Mouse (Mus musculus) ES-E14 (cell line): ENCODE measurements around the gene Slc41a1. TPM values are rescaled to one million over a fixed set of nuclear protein-coding genes. Genes with fewer than 3 reads are reported as not detected.

Experiments
- DNase-seq: peaks from one replicate; pipeline ENCODE4 v3.0.0-alpha.2; 2013; ENCODE audit warnings: low read depth, low spot score
- H3K27ac ChIP-seq: 2 replicates; pipeline ENCODE4 v1.5.1; 2012; ENCODE audit warnings: low read depth, mild to moderate bottlenecking, low read length, moderate library complexity, mixed read lengths; ENCODE audit not compliant: poor library complexity, insufficient read depth, severe bottlenecking
- H3K36me3 ChIP-seq: 2 replicates; pipeline ENCODE4 v1.6.1; 2012; ENCODE audit warnings: mild to moderate bottlenecking, low read length, moderate library complexity, mixed read lengths; ENCODE audit not compliant: control insufficient read depth, poor library complexity, insufficient read depth, severe bottlenecking
- H3K4me1 ChIP-seq, 2 experiments: fragments of 150-350 bp in 1 of 2; sonication (generic) in 1 of 2; 2 replicates each; pipeline ENCODE4 v1.6.1; 2012; ENCODE audit warnings: low read length in 2 of 2, mild to moderate bottlenecking in 1 of 2, mixed read lengths in 1 of 2; ENCODE audit not compliant: control insufficient read depth in 2 of 2, insufficient read depth in 2 of 2, poor library complexity in 1 of 2
- H3K4me3 ChIP-seq, 2 experiments: fragments of 150-350 bp in 1 of 2; sonication (generic) in 1 of 2; 2 replicates each; pipeline ENCODE4 v1.5.1; 2012; ENCODE audit warnings: low read length in 2 of 2, low read depth in 1 of 2, mild to moderate bottlenecking in 1 of 2, mixed read lengths in 1 of 2; ENCODE audit not compliant: insufficient read depth in 1 of 2, poor library complexity in 1 of 2, severe bottlenecking in 1 of 2
- H3K9ac ChIP-seq: 2 replicates; pipeline ENCODE4 v1.6.1; 2012; ENCODE audit warnings: low read depth, mild to moderate bottlenecking, low read length, mixed read lengths; ENCODE audit not compliant: poor library complexity, insufficient read depth, severe bottlenecking
- H3K9me3 ChIP-seq: fragments of 150-350 bp; sonication (generic); 2 replicates; pipeline ENCODE4 v1.6.1; 2012; ENCODE audit warnings: low read depth, mild to moderate bottlenecking, low read length; ENCODE audit not compliant: control insufficient read depth, insufficient read depth
- CHD2 ChIP-seq: IDR thresholded peaks from 2 replicates; pipeline ENCODE4 v1.6.1; 2014; ENCODE audit warnings: mild to moderate bottlenecking, low read depth, low read length, inconsistent platforms
- HCFC1 ChIP-seq: IDR thresholded peaks from 2 replicates; pipeline ENCODE4 v1.6.1; 2012; ENCODE audit warnings: low read length, inconsistent platforms, borderline replicate concordance; ENCODE audit not compliant: insufficient read depth
- MAFK ChIP-seq: IDR thresholded peaks from 2 replicates; pipeline ENCODE4 v1.6.1; 2014; ENCODE audit warnings: mild to moderate bottlenecking, low read depth, low read length, inconsistent platforms; ENCODE audit not compliant: insufficient read depth
- ZC3H11A ChIP-seq: IDR thresholded peaks from 2 replicates; pipeline ENCODE4 v1.6.1; 2012; ENCODE audit warnings: low read depth, mild to moderate bottlenecking, inconsistent platforms, low read length, borderline replicate concordance
- ZNF384 ChIP-seq: IDR thresholded peaks from 2 replicates; pipeline ENCODE4 v1.6.1; 2012; ENCODE audit warnings: low read depth, low read length, inconsistent platforms
- in situ Hi-C, 2 experiments: fragments of 600-800 bp; cut with MboI; formaldehyde crosslinking; loops; one replicate each; pipeline ENCODE4 v1.15.1; 2025; ENCODE audit warnings: low sequenced_read_pairs in 2 of 2, inconsistent platforms in 1 of 2; ENCODE audit not compliant: unreplicated experiment in 2 of 2
- total RNA-seq: library from RNA; depleted of rRNA; stranded (reverse); fragments of 300-350 nt; gene quantifications from 2 replicates; pipeline ENCODE4 v1.2.3, GENCODE M21; 2012

Slc41a1 gene
- total RNA-seq, 1 experiment: 17.3 TPM

DNA sequence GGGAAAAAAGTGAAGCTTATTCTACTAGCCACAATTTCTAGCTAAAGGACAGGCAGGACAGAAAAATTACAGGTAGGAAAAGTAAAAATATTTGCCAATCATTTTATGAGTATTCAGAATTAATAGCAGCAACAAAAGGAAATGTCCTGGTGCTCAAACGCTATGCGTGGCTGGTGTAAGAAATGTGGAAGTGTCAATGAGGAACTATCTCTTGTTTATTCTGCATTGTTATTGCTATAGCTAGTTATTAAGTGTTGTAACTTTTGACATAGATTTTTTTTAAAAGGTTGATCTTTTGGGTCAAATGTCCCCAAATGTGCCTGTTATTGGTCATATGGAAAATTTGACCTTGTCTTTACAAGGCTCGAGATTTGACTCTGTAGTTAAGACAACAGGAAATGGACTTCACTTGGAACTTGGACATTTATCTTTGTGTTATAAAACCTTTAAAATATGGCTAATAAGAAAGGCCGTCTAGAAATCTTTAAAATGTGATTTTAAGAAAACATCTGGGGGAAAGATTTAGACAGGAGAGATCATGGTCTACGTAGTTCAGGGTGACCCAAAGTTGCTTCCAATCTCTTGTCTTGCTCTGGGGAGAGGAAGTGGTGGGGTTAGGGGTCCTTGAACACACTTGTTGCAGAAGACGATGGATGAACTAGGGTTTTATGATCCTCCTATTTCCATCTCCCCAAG lies 39.2 kb downstream of the Slc41a1 start:
- Histone ChIP-seq H3K4me3 (no peak overlapping the region), H3K9ac (no peak overlapping the region), H3K36me3 (no peaks in the 10 kb centered on the region), H3K9me3 (no peaks in the 10 kb centered on the region), H3K4me1 (no peaks in the 10 kb centered on the region), H3K27ac (no peak overlapping the region)
- in situ Hi-C loops: no loop called here
- TF ChIP-seq CHD2 (no peak), ZNF384 (no peak), HCFC1 (no peak), MAFK (no peak), ZC3H11A (no peak)
- no peak for DNase-seq

DNA sequence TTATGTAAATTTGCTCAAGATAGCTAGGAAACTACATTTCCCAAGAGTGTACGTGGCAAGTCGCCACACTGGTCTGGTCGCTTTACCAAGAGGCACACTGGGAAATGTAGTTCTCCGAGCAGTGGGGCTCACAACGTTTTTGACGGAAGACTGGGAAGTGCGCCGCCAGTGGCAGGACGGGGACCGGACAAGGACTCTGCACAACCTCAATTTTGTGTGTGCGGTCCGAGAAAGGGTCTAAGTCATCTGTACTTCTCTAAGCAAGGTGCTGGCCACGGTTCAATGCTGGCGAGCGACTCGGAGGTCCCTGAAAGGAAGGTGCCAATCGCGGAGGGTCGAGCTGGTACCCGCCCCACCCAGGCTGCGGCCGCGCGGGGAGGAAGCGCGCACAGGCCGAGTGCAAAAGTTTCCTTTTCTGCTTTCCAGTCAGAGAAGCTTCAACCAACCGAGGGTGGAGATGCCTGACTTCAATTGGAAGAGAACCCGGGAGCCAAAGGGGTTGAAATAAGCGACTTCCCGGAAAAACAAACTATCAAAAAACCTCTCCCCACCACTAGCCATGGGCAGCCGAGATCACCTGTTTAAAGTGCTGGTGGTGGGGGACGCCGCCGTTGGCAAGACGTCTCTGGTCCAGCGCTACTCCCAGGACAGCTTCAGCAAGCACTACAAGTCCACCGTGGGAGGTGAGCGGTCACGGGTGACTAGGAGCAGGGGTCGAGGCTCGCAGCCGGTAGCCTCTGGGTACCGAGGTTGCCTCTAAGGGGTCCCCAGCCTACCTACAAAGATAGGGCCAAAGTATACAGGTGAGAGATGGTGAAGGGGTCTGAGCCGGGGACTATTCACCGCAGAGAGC lies 40.0 kb downstream of the Slc41a1 start, which contains the start of gene Rab29:
Gene Rab29 (plus strand): TSS at position 132 of the 853 bp plus-strand sequence.
- Histone ChIP-seq H3K27ac (no peak within 1 kb of the TSS), H3K4me3 (peak within 1 kb of the TSS; percentile 76 to 79), H3K36me3 (no peaks in the 10 kb centered on the region), H3K9me3 (no peaks in the 10 kb centered on the region), H3K9ac (peak within 1 kb of the TSS; percentile 76), H3K4me1 (no peaks in the 10 kb centered on the region)
- TF ChIP-seq ZC3H11A (no peak), ZNF384 (no peak), MAFK (no peak), HCFC1 (peak; percentile 100), CHD2 (peak; percentile 62; the same call in 1 of the 2 replicates)
- in situ Hi-C loops: no loop called here
- peak; percentile 90 for DNase-seq

DNA sequence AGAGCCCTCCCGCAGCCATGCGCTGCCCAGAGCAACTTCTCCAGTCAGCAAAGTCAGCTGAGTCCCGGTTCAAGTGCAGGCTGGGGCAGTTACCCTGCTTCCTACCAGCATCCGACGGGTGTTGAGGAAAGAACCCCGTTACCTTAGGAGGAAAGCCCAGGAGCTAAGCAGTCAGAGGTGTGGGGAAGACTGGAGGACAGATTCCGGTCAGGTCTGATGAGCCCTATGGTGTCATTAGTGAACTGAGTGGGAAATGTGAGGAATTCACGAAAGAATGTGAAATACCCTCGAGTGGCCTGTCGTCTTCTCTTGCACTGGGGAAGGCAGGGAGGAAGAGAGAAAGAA lies 40.6 kb downstream of the Slc41a1 start:
- Histone ChIP-seq H3K27ac (no peak overlapping the region), H3K9ac (peak overlapping the region; percentile 76), H3K4me1 (no peaks in the 10 kb centered on the region), H3K4me3 (peak overlapping the region; percentile 76 to 79), H3K9me3 (no peaks in the 10 kb centered on the region), H3K36me3 (no peaks in the 10 kb centered on the region)
- DNase-seq: no peak
- TF ChIP-seq HCFC1: no peak
- TF ChIP-seq ZC3H11A: no peak
- no peak for TF ChIP-seq ZNF384
- TF ChIP-seq CHD2: no peak
- no peak for TF ChIP-seq MAFK
- in situ Hi-C loops: no loop called here

DNA sequence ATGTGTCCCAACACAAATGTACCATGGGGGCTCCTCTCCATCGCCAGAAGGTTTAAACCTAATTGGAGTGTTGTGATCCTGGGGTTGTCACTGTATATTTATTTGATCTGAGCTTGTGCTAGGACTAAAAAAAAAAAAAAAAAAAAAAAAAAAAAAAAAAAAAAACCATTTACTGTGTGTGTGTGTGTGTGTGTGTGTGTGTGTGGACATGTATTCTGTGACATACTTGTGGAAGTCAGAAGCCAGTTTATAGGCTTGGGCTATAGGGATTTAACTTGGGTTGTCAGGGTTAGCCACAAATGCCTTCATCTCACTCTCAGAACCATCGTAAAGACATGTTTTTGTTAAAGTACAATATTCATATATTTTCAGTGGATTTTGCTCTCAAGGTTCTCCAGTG lies 42.3 kb downstream of the Slc41a1 start:
- Histone ChIP-seq H3K27ac (no peak overlapping the region), H3K4me1 (no peaks in the 10 kb centered on the region), H3K4me3 (no peak overlapping the region), H3K9me3 (no peaks in the 10 kb centered on the region), H3K36me3 (no peaks in the 10 kb centered on the region; the same call in 1 of the 2 replicates), H3K9ac (no peak overlapping the region)
- in situ Hi-C loops: no loop called here
- DNase-seq: no peak
- no peak for TF ChIP-seq MAFK
- no peak for TF ChIP-seq CHD2
- TF ChIP-seq ZNF384: peak; percentile 65; the same call in 1 of the 2 replicates
